Mouse (Mus musculus): ENCODE measurements around the gene Gm10277. TPM values are rescaled to one million over a fixed set of nuclear protein-coding genes. Genes with fewer than 3 reads are reported as not detected.
A peak's percentile ranks its signal among the peaks of the same experiment; 100 is the strongest.
"Not testable (repeated sequence)": the region's sequence is repeated elsewhere in the genome, so short reads cannot be mapped to it uniquely, and the experiment has no call there.

Gene Gm10277
- total RNA-seq, 2 experiments from 2014 or later: not detected

- no peak for DNase-seq
- intact Hi-C loops (cut with DNase I): no loop called here
These were observed 9.6 kb downstream of the Gm10277 start for GRCm38 (mm10) chr11:77777937-77778336.

GRCm38 (mm10) chr11:77777436-77777835 is 10.1 kb downstream of the Gm10277 start:
- DNase-seq: no peak
- intact Hi-C loops (cut with DNase I): no loop called here

GRCm38 (mm10) chr11:77775701-77776400 is 11.7 kb downstream of the Gm10277 start:
- DNase-seq: no peak
- intact Hi-C loops (cut with DNase I): no loop called here

- no peak for DNase-seq
- intact Hi-C loops (cut with DNase I): no loop called here
These were observed 15.5 kb downstream of the Gm10277 start for GRCm38 (mm10) chr11:77771879-77772713.

GRCm38 (mm10) chr11:77770346-77770745 is 17.2 kb downstream of the Gm10277 start:
- intact Hi-C loops (cut with DNase I): no loop called here
- no peak for DNase-seq

GRCm38 (mm10) chr11:77769496-77769895 is 18.1 kb downstream of the Gm10277 start:
- intact Hi-C loops (cut with DNase I): no loop called here
- DNase-seq: no peak

- intact Hi-C loops (cut with DNase I): no loop called here
- peak; percentile 59 to 65 for DNase-seq
These were observed 21.1 kb downstream of the Gm10277 start for GRCm38 (mm10) chr11:77766351-77767001.

GRCm38 (mm10) chr11:77765459-77765777 is 22.1 kb downstream of the Gm10277 start:
- DNase-seq: peak in 1 of 2 experiments; percentile 49
- intact Hi-C loops (cut with DNase I): no loop called here

- DNase-seq: peak in 1 of 2 experiments; percentile 36
- intact Hi-C loops (cut with DNase I): no loop called here
These were observed 22.7 kb downstream of the Gm10277 start for GRCm38 (mm10) chr11:77764694-77765458.

GRCm38 (mm10) chr11:77763673-77764340 is 23.7 kb downstream of the Gm10277 start:
- DNase-seq: peak; percentile 48 to 65
- intact Hi-C loops (cut with DNase I): loop anchor here (1.0 to 2.0 kb wide), 2 partner anchors 29 to 51 kb away; no protein-coding TSS in a partner anchor

GRCm38 (mm10) chr11:77762783-77763672 is 24.5 kb downstream of the Gm10277 start, which contains the start of gene Myo18a:
TSS of gene Myo18a (plus strand) at chr11:77763246.
- intact Hi-C loops (cut with DNase I): loop anchor here (1.0 to 2.0 kb wide), 2 partner anchors 30 to 52 kb away; no protein-coding TSS in a partner anchor
- DNase-seq: peak; percentile 93

GRCm38 (mm10) chr11:77760031-77760430 is 27.5 kb downstream of the Gm10277 start:
- intact Hi-C loops (cut with DNase I): loop anchor here (2.0 kb wide), 1 partner anchor 15 kb away; no protein-coding TSS in a partner anchor
- no peak for DNase-seq

- no peak for DNase-seq
- intact Hi-C loops (cut with DNase I): no loop called here
These were observed 34.1 kb downstream of the Gm10277 start for GRCm38 (mm10) chr11:77753469-77753868.

- intact Hi-C loops (cut with DNase I): no loop called here
- DNase-seq: no peak
These were observed 35.0 kb downstream of the Gm10277 start for GRCm38 (mm10) chr11:77752525-77752924.

- no peak for DNase-seq
- intact Hi-C loops (cut with DNase I): no loop called here
These were observed 38.6 kb downstream of the Gm10277 start for GRCm38 (mm10) chr11:77748996-77749395.

- intact Hi-C loops (cut with DNase I): not testable (repeated sequence)
These were observed 40.4 kb downstream of the Gm10277 start for GRCm38 (mm10) chr11:77747103-77747502.

GRCm38 (mm10) chr11:77746652-77747051 is 40.9 kb downstream of the Gm10277 start:
- DNase-seq: no peak
- intact Hi-C loops (cut with DNase I): no loop called here

More at GRCm38 (mm10) chr11:77747103-77747502, 40.4 kb downstream of the Gm10277 start:
- not testable (repeated sequence) for DNase-seq

- intact Hi-C loops (cut with DNase I): loop anchor here (2.0 kb wide), 1 partner anchor 17 kb away; no protein-coding TSS in a partner anchor
- peak; percentile 15 to 26 for DNase-seq
These were observed 43.6 kb downstream of the Gm10277 start for GRCm38 (mm10) chr11:77743966-77744365.

GRCm38 (mm10) chr11:77738555-77738954 is 49.0 kb downstream of the Gm10277 start:
- DNase-seq: no peak
- intact Hi-C loops (cut with DNase I): no loop called here

All from heart, postnatal 36 days (tissue).